Mouse (Mus musculus) heart, adult 2 months (tissue): ENCODE results near the gene Slc44a3.

Experiments
- EP300 ChIP-seq: fragments of 200-500 bp; IDR thresholded peaks from 2 replicates; pipeline ENCODE4 v1.6.1; 2011; ENCODE audit warnings: low read depth, low read length, control low read depth; ENCODE audit not compliant: insufficient read depth
- POLR2A ChIP-seq: fragments of 200-500 bp; IDR thresholded peaks from 2 replicates; pipeline ENCODE4 v1.6.1; 2011; ENCODE audit warnings: mild to moderate bottlenecking, low read depth, low read length, control low read depth; ENCODE audit not compliant: insufficient read depth

GRCm38 (mm10) chr3:121471703-121472102 is 60.5 kb downstream of the Slc44a3 start:
- TF ChIP-seq POLR2A (no peak), EP300 (no peak)
